Mouse (Mus musculus) lung, embryonic 16.5 days (tissue): Measurements from ENCODE around the gene 5730522E02Rik. TPM values are rescaled to one million over a fixed set of nuclear protein-coding genes. Genes with fewer than 3 reads are reported as not detected.

Source experiments
- ATAC-seq: fragments of 200-750 bp; cut with Nextera tagmentation; 2 replicates; pipeline ENCODE4 v1.8.0; 2017; ENCODE audit warnings: low read depth, mild to moderate bottlenecking, moderate library complexity
- H3K27ac ChIP-seq: fragments of 300-500 bp; sonication (generic); 2 replicates; pipeline ENCODE4 v1.5.1; 2014; ENCODE audit warnings: mild to moderate bottlenecking, control low read depth, low read length
- H3K27me3 ChIP-seq: fragments of 300-500 bp; sonication (generic); 2 replicates; pipeline ENCODE4 v1.6.1; 2014; ENCODE audit warnings: low read depth, low read length, mixed read lengths; ENCODE audit not compliant: control insufficient read depth, insufficient read depth
- H3K36me3 ChIP-seq: fragments of 300-500 bp; sonication (generic); 2 replicates; pipeline ENCODE4 v1.6.1; 2014; ENCODE audit warnings: low read length; ENCODE audit not compliant: control insufficient read depth, insufficient read depth
- H3K4me1 ChIP-seq: fragments of 300-500 bp; sonication (generic); replicated peaks from 2 replicates; pipeline ENCODE4 v1.6.1; 2014; ENCODE audit warnings: low read length, mixed read lengths; ENCODE audit not compliant: control insufficient read depth, insufficient read depth
- H3K4me2 ChIP-seq: fragments of 300-500 bp; sonication (generic); 2 replicates; pipeline ENCODE4 v1.6.1; 2014; ENCODE audit warnings: low read depth, low read length, control low read depth
- H3K4me3 ChIP-seq: fragments of 300-500 bp; sonication (generic); 2 replicates; pipeline ENCODE4 v1.5.1; 2014; ENCODE audit warnings: mild to moderate bottlenecking, low read length, control low read depth
- H3K9ac ChIP-seq: fragments of 300-500 bp; sonication (generic); 2 replicates; pipeline ENCODE4 v1.6.1; 2014; ENCODE audit warnings: low read length, control low read depth
- H3K9me3 ChIP-seq: fragments of 300-500 bp; sonication (generic); 2 replicates; pipeline ENCODE4 v1.6.1; 2016; ENCODE audit warnings: low read length; ENCODE audit not compliant: control insufficient read depth
- WGBS: fragments of 180-500 bp; shearing (Covaris S2); extraction: QIAGEN DNeasy Blood & Tissue Kit; methylation state at CpG from one replicate; pipeline ENCODE4 v1.1.7; 2014; 5-methylcytosine and 5-hydroxymethylcytosine counted together
- polyA plus RNA-seq: library from polyadenylated mRNA; unstranded; fragments of >200 nt; fragmentation: Nextera tagmentation; extraction: Ambion mirVana; gene quantifications from 2 replicates; pipeline ENCODE4 v1.2.1, GENCODE M21; 2015

Gene 5730522E02Rik
- polyA plus RNA-seq, 1 experiment from 2014 or later, result 1.6 TPM

DNA sequence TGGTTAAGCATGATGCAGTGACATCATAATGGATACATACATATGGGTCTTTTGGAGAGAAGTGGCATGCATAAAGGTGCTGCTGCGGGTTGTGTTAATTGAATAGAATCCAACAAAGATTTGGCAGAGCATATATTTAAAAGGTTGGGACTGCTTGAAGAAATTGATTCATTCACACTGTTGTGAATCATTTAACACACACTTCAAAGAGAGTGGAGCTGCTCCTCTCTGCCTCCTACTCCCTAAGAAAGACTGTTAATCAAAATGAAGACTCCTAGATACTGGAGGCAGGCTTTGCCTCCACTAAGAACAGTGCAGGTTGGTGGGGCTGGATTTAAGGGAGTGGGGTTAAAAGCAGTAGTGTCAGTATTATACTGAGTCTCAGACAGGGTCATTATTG, 218.3 kb downstream of the 5730522E02Rik start:
- H3K36me3 ChIP-seq, result no peaks in the 10 kb centered on the region
- H3K9ac ChIP-seq, result no peak overlapping the region
- H3K27me3 ChIP-seq, result no peaks in the 10 kb centered on the region
- H3K9me3 ChIP-seq, result no peaks in the 10 kb centered on the region
- H3K4me3 ChIP-seq, result no peak overlapping the region
- H3K4me2 ChIP-seq, result no peak overlapping the region
- H3K27ac ChIP-seq, result no peak overlapping the region
- ATAC-seq, result no peak
- 92% methylated on average over 1 of the region's 1 CpGs for WGBS
- no peaks in the 10 kb centered on the region for H3K4me1 ChIP-seq

DNA sequence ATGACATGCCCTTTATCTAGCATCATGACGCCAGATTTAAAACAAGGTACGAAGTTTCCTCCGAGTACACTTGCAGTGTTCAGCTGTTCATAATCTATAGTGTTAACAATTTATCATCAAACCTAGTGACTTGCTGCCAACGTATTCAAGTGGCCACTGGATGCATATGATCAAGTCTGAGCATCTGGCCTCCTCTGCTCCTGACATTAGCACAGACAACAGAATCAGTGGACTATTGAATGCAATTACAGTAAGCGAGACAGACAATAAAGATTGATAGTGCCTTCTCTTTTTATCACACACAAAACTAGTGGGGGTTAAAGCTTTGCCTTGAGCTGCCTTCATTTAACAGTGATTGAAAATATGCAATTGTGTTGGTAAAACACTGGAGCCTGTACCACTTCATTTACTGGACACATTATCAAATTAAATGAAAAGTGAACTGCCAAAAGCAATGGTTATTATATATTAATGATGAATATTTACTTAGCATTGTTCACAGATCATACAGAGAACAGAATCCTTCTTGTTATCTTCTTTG, 231.8 kb downstream of the 5730522E02Rik start:
- no peaks in the 10 kb centered on the region for H3K36me3 ChIP-seq
- no peaks in the 10 kb centered on the region for H3K27me3 ChIP-seq
- H3K27ac ChIP-seq, result no peak overlapping the region
- no peak overlapping the region for H3K4me3 ChIP-seq
- WGBS, result 68% methylated on average over 5 of the region's 5 CpGs
- no peak overlapping the region for H3K9ac ChIP-seq
- no peaks in the 10 kb centered on the region for H3K9me3 ChIP-seq
- ATAC-seq, result no peak
- no peak overlapping the region for H3K4me2 ChIP-seq
- no peaks in the 10 kb centered on the region for H3K4me1 ChIP-seq

DNA sequence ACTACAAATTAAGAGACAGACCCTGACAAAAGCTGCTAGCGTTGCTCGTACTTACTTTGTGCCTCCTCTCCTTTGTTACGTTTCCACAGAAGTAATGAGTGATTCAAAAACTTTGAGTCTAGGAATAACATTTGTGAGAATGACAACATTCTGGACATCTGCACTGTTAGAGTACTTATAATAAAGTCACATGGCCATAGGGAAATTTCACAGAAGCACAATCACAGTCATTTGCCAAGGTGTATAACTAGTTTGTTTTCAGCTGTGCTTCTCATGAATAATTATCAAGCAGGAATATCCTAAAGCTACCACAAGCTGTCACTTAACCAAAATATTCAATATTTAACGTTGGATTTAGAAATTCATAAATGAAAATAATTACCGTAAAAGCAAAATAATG, 269.1 kb downstream of the 5730522E02Rik start:
- WGBS, result 77% methylated on average over 5 of the region's 5 CpGs
- ATAC-seq, result no peak

DNA sequence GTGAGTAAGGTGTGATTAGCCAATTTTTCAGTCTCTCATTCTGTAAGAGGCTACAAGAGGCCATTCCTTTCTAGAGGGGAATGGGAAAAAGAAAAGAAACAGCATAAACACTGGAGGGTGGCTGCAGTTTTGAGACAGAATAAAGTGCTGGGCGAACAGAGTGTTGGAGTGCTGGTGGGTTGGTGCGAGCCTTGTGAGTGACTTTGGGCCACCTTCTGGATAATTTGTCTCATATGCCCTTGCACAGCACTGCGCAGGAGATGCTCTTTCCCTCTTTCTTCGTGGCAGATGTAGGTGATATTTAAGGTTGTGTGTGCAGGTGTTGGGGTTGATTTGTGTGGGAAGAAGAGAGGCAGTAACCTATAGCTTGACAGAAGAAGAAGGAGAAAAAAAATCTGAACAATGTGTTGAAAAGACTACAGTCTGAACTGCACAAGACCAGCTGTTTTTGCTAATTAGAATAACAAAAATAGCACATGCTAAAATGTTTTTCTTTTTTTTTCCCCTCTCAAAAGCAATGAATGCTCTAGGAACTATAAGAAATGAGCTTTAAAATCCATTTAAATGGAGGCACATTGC, 269.8 kb downstream of the 5730522E02Rik start:
- 81% methylated on average over 4 of the region's 4 CpGs for WGBS
- Histone ChIP-seq H3K27me3 (no peaks in the 10 kb centered on the region), H3K27ac (no peak overlapping the region), H3K9ac (no peak overlapping the region), H3K4me3 (no peak overlapping the region), H3K4me1 (no peaks in the 10 kb centered on the region), H3K4me2 (no peak overlapping the region), H3K9me3 (no peaks in the 10 kb centered on the region), H3K36me3 (no peaks in the 10 kb centered on the region)
- no peak for ATAC-seq

More for the DNA sequence above, 269.1 kb downstream of the 5730522E02Rik start:
- Histone ChIP-seq H3K9me3 (no peaks in the 10 kb centered on the region), H3K36me3 (no peaks in the 10 kb centered on the region), H3K9ac (no peak overlapping the region), H3K4me1 (no peaks in the 10 kb centered on the region), H3K27ac (no peak overlapping the region), H3K4me2 (no peak overlapping the region), H3K4me3 (no peak overlapping the region), H3K27me3 (no peaks in the 10 kb centered on the region)

GRCm38 (mm10) chr11:25926267-25926666, 284.3 kb downstream of the 5730522E02Rik start:
- H3K4me2 ChIP-seq, result no peak overlapping the region
- no peaks in the 10 kb centered on the region for H3K4me1 ChIP-seq
- H3K9ac ChIP-seq, result no peak overlapping the region
- no peak overlapping the region for H3K4me3 ChIP-seq
- no peaks in the 10 kb centered on the region for H3K9me3 ChIP-seq
- ATAC-seq, result no peak
- WGBS, result 74% methylated on average over 2 of the region's 2 CpGs
- H3K36me3 ChIP-seq, result no peaks in the 10 kb centered on the region
- H3K27ac ChIP-seq, result no peak overlapping the region
- no peaks in the 10 kb centered on the region for H3K27me3 ChIP-seq

GRCm38 (mm10) chr11:25902321-25902720, 308.2 kb downstream of the 5730522E02Rik start:
- no peak overlapping the region for H3K9ac ChIP-seq

DNA sequence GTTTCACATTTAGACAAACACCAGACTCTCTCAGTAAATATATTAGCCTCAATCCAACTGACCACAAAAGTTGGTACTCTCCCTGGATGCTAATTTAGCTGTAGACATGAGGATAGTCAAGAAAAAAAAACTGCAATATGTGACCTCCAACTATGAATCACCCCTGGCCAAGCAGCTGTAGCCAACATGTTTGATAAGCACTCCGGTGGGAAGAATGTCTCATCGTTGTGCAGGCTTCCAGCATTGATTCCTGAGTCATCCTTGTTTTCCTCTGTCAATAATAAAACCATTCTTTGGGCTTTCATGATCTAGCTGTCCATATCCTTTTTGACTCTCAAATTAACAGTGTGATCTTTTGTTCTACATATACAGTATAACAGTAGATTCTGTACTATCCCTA, 308.9 kb downstream of the 5730522E02Rik start:
- 35% methylated on average over 2 of the region's 2 CpGs for WGBS
- H3K4me2 ChIP-seq, result no peak overlapping the region
- ATAC-seq, result no peak
- no peaks in the 10 kb centered on the region for H3K4me1 ChIP-seq
- H3K27ac ChIP-seq, result no peak overlapping the region
- no peaks in the 10 kb centered on the region for H3K9me3 ChIP-seq
- no peaks in the 10 kb centered on the region for H3K36me3 ChIP-seq
- H3K9ac ChIP-seq, result no peak overlapping the region
- no peak overlapping the region for H3K4me3 ChIP-seq
- no peaks in the 10 kb centered on the region for H3K27me3 ChIP-seq

More at GRCm38 (mm10) chr11:25902321-25902720, 308.2 kb downstream of the 5730522E02Rik start:
- Histone ChIP-seq H3K4me1 (no peaks in the 10 kb centered on the region), H3K27ac (no peak overlapping the region), H3K27me3 (no peaks in the 10 kb centered on the region), H3K4me2 (no peak overlapping the region), H3K9me3 (no peaks in the 10 kb centered on the region), H3K36me3 (no peaks in the 10 kb centered on the region), H3K4me3 (no peak overlapping the region)
- ATAC-seq, result no peak
- WGBS, result 37% methylated on average over 2 of the region's 2 CpGs

GRCm38 (mm10) chr11:25893906-25894305, 316.7 kb downstream of the 5730522E02Rik start:
- Histone ChIP-seq H3K9me3 (no peaks in the 10 kb centered on the region), H3K9ac (no peak overlapping the region), H3K27ac (no peak overlapping the region), H3K27me3 (no peaks in the 10 kb centered on the region), H3K4me2 (no peak overlapping the region), H3K4me3 (no peak overlapping the region), H3K36me3 (no peaks in the 10 kb centered on the region), H3K4me1 (no peaks in the 10 kb centered on the region)
- ATAC-seq, result no peak
- 91% methylated on average over 3 of the region's 3 CpGs for WGBS

- no peak overlapping the region for H3K9ac ChIP-seq
- no peaks in the 10 kb centered on the region for H3K36me3 ChIP-seq
- H3K4me2 ChIP-seq, result no peak overlapping the region
- no peaks in the 10 kb centered on the region for H3K27me3 ChIP-seq
- H3K4me3 ChIP-seq, result no peak overlapping the region
- H3K9me3 ChIP-seq, result no peaks in the 10 kb centered on the region
- H3K4me1 ChIP-seq, result no peaks in the 10 kb centered on the region
- H3K27ac ChIP-seq, result no peak overlapping the region
- ATAC-seq, result no peak
Observed at GRCm38 (mm10) chr11:25872983-25873382, 337.6 kb downstream of the 5730522E02Rik start.

- Histone ChIP-seq H3K9me3 (no peaks in the 10 kb centered on the region), H3K36me3 (no peaks in the 10 kb centered on the region), H3K9ac (no peak overlapping the region), H3K27me3 (no peaks in the 10 kb centered on the region), H3K4me1 (no peaks in the 10 kb centered on the region), H3K27ac (no peak overlapping the region), H3K4me2 (no peak overlapping the region), H3K4me3 (no peak overlapping the region)
- no peak for ATAC-seq
- WGBS, result 56% methylated on average over 4 of the region's 4 CpGs
Observed at GRCm38 (mm10) chr11:25872317-25872716, 338.2 kb downstream of the 5730522E02Rik start.
